Mouse (Mus musculus) right cerebral cortex, postnatal 4 days (tissue): ENCODE measurements at regions not wholly inside any gene's neighbourhood (a gene's known extent, or its start where the extent isn't known, plus 50 kb on each side); places are given as distances from the start of the nearest gene placed in this dataset.

ENCODE experiments used
- DNase-seq: peaks from one replicate; pipeline ENCODE4 v3.0.0-alpha.2; 2022

GRCm38 (mm10) chr16:71963579-71963978, 344.5 kb upstream of the Robo1 start:
- DNase-seq, result no peak

- no peak for DNase-seq
These were observed 334.3 kb upstream of the Robo1 start for GRCm38 (mm10) chr16:71973811-71974210.

GRCm38 (mm10) chr16:71997634-71998278, 310.4 kb upstream of the Robo1 start:
- no peak for DNase-seq

- peak; percentile 16 for DNase-seq
These were observed 280.5 kb upstream of the Robo1 start for GRCm38 (mm10) chr16:72027404-72028215.

GRCm38 (mm10) chr16:72028216-72028610, 279.9 kb upstream of the Robo1 start:
- DNase-seq, result no peak

- DNase-seq, result peak; percentile 33
These were observed 279.3 kb upstream of the Robo1 start for GRCm38 (mm10) chr16:72028798-72029197.

GRCm38 (mm10) chr16:72029273-72029672, 278.8 kb upstream of the Robo1 start:
- no peak for DNase-seq

GRCm38 (mm10) chr16:72068254-72068653, 239.9 kb upstream of the Robo1 start:
- DNase-seq, result no peak

- DNase-seq, result no peak
These were observed 238.5 kb upstream of the Robo1 start for GRCm38 (mm10) chr16:72069581-72069980.

- no peak for DNase-seq
These were observed 236.2 kb upstream of the Robo1 start for GRCm38 (mm10) chr16:72071756-72072471.

- DNase-seq, result no peak
These were observed 222.9 kb upstream of the Robo1 start for GRCm38 (mm10) chr16:72085181-72085580.

GRCm38 (mm10) chr16:72088053-72088452, 220.1 kb upstream of the Robo1 start:
- DNase-seq, result no peak

GRCm38 (mm10) chr16:72088916-72089315, 219.2 kb upstream of the Robo1 start:
- DNase-seq, result no peak
